Comparison of ENCODE assay signal across 9 mouse cellular contexts in the genomic region with DNA sequence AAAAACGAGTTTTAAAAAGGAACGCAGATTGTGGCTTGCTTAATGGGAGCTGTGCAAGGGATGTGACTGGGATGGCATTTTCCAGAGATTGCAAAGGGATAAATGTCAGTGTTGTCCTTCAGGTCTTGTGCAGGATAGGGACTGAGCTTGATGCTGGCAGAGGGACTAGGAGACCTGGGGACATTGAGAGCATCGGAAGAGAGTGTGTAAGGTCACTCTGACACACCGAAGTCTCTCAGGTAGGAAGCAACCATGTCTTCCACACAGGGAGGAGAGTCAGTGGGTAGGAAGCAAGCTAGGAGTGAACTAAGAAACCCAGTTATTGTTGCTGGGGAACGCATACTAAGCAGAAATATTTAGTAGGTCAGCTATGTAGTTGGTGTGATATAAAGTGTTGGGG. TPM values are rescaled to one million over a fixed set of nuclear protein-coding genes. Genes with fewer than 3 reads are reported as not detected.
A peak's percentile ranks its signal among the peaks of the same experiment; 100 is the strongest.
DNase-seq lines count a peak whose midpoint lies in the region; ATAC-seq lines count a peak whose summit lies in the region.
"Had no signal": no experiment of that assay in that cellular context is flagged by ENCODE, and none has a peak within 500 bp of the region (broad histone marks: within the 10 kb centered on the region; RNA-seq: fewer than 3 reads in every experiment).

No protein-coding gene starts in this region.

- no peaks in the 10 kb centered on the region for H3K36me3 ChIP-seq in kidney, embryonic 15.5 days
- no peaks in the 10 kb centered on the region for H3K36me3 ChIP-seq in embryonic facial prominence, embryonic 13.5 days
- H3K36me3 ChIP-seq in hindbrain, embryonic 16.5 days (ENCODE audit: control insufficient read depth, insufficient read depth, low read length): no peaks in the 10 kb centered on the region
- no peaks in the 10 kb centered on the region for H3K36me3 ChIP-seq in midbrain, embryonic 13.5 days

- no peak overlapping the region for H3K27ac ChIP-seq in kidney, embryonic 15.5 days
- no peak overlapping the region for H3K27ac ChIP-seq in embryonic facial prominence, embryonic 13.5 days
- no peak overlapping the region for H3K27ac ChIP-seq in hindbrain, embryonic 16.5 days (ENCODE audit: low read depth, low read length)
- H3K27ac ChIP-seq in midbrain, embryonic 13.5 days: no peak overlapping the region

- peaks cover 8% of the 10 kb centered on the region; the same call in 1 of the 2 replicates for H3K27me3 ChIP-seq in kidney, embryonic 15.5 days
- peaks cover 3% of the 10 kb centered on the region; the same call in 1 of the 2 replicates for H3K27me3 ChIP-seq in embryonic facial prominence, embryonic 13.5 days
- H3K27me3 ChIP-seq in hindbrain, embryonic 16.5 days (replicated peaks; ENCODE audit: control insufficient read depth, insufficient read depth, low read length): no peaks in the 10 kb centered on the region; the same call in 1 of the 2 replicates
- H3K27me3 ChIP-seq in midbrain, embryonic 13.5 days: peaks cover 4% of the 10 kb centered on the region; the same call in 1 of the 2 replicates

- 21% methylated on average over 5 of the region's 5 CpGs for WGBS in kidney, embryonic 15.5 days
- 16% methylated on average over 5 of the region's 5 CpGs for WGBS in embryonic facial prominence, embryonic 13.5 days
- WGBS in hindbrain, embryonic 16.5 days: 23% methylated on average over 5 of the region's 5 CpGs
- 24% methylated on average over 5 of the region's 5 CpGs for WGBS in midbrain, embryonic 13.5 days

- H3K4me1 ChIP-seq in kidney, embryonic 15.5 days: peaks cover 7% of the 10 kb centered on the region; the same call in 1 of the 2 replicates
- H3K4me1 ChIP-seq in embryonic facial prominence, embryonic 13.5 days: peaks cover 6% of the 10 kb centered on the region; the same call in 1 of the 2 replicates
- peaks cover 8% of the 10 kb centered on the region for H3K4me1 ChIP-seq in hindbrain, embryonic 16.5 days (ENCODE audit: control insufficient read depth, insufficient read depth, low read depth, low read length)
- peaks cover 9% of the 10 kb centered on the region for H3K4me1 ChIP-seq in midbrain, embryonic 13.5 days (replicated peaks)

- H3K9ac ChIP-seq in kidney, embryonic 15.5 days: no peak overlapping the region
- 0 out of 2 replicates have a peak overlapping the region, but pooled peaks have one; percentile 22 for H3K9ac ChIP-seq in embryonic facial prominence, embryonic 13.5 days
- H3K9ac ChIP-seq in hindbrain, embryonic 16.5 days (ENCODE audit: low read depth, low read length): peak overlapping the region; percentile 43; the same call in 1 of the 2 replicates
- H3K9ac ChIP-seq in midbrain, embryonic 13.5 days (replicated peaks): no peak overlapping the region

- no peak for ATAC-seq in kidney, embryonic 15.5 days (replicated peaks; ENCODE audit: low FRiP score)
- 0 out of 2 replicates have a peak, but pooled peaks have one; percentile 48 for ATAC-seq in embryonic facial prominence, embryonic 13.5 days (ENCODE audit: insufficient number of reproducible peaks, insufficient read depth, low FRiP score, low TSS enrichment, low read depth)
- peak; percentile 56; the same call in 1 of the 2 replicates for ATAC-seq in hindbrain, embryonic 16.5 days
- ATAC-seq in midbrain, embryonic 13.5 days: 0 out of 2 replicates have a peak, but pooled peaks have one; percentile 43
- ATAC-seq in megakaryocyte-erythroid progenitor cell, adult 5-6 weeks (replicated peaks; ENCODE audit: low FRiP score, low TSS enrichment, poor library complexity, severe bottlenecking): no peak

- peak overlapping the region; percentile 43 for H3K4me3 ChIP-seq in kidney, embryonic 15.5 days (replicated peaks)
- H3K4me3 ChIP-seq in embryonic facial prominence, embryonic 13.5 days: peak overlapping the region; percentile 35
- H3K4me3 ChIP-seq in hindbrain, embryonic 16.5 days (ENCODE audit: low read length): peak overlapping the region; percentile 33
- H3K4me3 ChIP-seq in midbrain, embryonic 13.5 days (replicated peaks): peak overlapping the region; percentile 37

- no peak for DNase-seq in kidney, postnatal 36 days
- no peak for DNase-seq in spleen, adult 12 weeks (ENCODE audit: low spot score)
- no peak for DNase-seq in spleen, postnatal 14 days (ENCODE audit: low spot score in 2 of 2)

- H3K4me2 ChIP-seq in kidney, embryonic 15.5 days: peak overlapping the region; percentile 68
- peak overlapping the region; percentile 64 for H3K4me2 ChIP-seq in embryonic facial prominence, embryonic 13.5 days
- H3K4me2 ChIP-seq in hindbrain, embryonic 16.5 days (ENCODE audit: low read length): peak overlapping the region; percentile 58
- peak overlapping the region; percentile 58 for H3K4me2 ChIP-seq in midbrain, embryonic 13.5 days (replicated peaks)

- no peaks in the 10 kb centered on the region for H3K9me3 ChIP-seq in kidney, embryonic 15.5 days (replicated peaks)
- H3K9me3 ChIP-seq in embryonic facial prominence, embryonic 13.5 days: no peaks in the 10 kb centered on the region
- no peaks in the 10 kb centered on the region for H3K9me3 ChIP-seq in hindbrain, embryonic 16.5 days (ENCODE audit: control insufficient read depth, low read length)
- no peaks in the 10 kb centered on the region for H3K9me3 ChIP-seq in midbrain, embryonic 13.5 days

RNA-seq across cellular contexts. Expression of a gene that starts 8.3 kb away (rescaled TPM):
- polyA plus RNA-seq in kidney, embryonic 15.5 days (2015; fragmentation: Nextera tagmentation; extraction: Ambion mirVana): not detected in 2 replicates
- polyA plus RNA-seq in embryonic facial prominence, embryonic 13.5 days (2015; fragmentation: Nextera tagmentation; extraction: Ambion mirVana): not detected in 2 replicates
- polyA plus RNA-seq in hindbrain, embryonic 16.5 days (2015; fragmentation: Nextera tagmentation; extraction: Ambion mirVana): 0.30 TPM in 1 of 2 replicates, not detected in the other
- not detected in 2 replicates for polyA plus RNA-seq in midbrain, embryonic 13.5 days (2015; fragmentation: Nextera tagmentation; extraction: Ambion mirVana)
- total RNA-seq in megakaryocyte-erythroid progenitor cell, adult 5-6 weeks (2014; fragmentation: Nextera tagmentation): not detected in 2 replicates
- total RNA-seq in megakaryocyte-erythroid progenitor cell, adult 5-6 weeks (2017): not detected in 2 replicates
- total RNA-seq: gastrocnemius, adult 8-10 months had no signal

RNA-seq across cellular contexts. Expression of a gene that starts 32.4 kb away (rescaled TPM):
- polyA plus RNA-seq in kidney, embryonic 15.5 days (2015; fragmentation: Nextera tagmentation; extraction: Ambion mirVana): 7.0 and 7.6 TPM in 2 replicates
- 7.4 and 7.6 TPM in 2 replicates for polyA plus RNA-seq in embryonic facial prominence, embryonic 13.5 days (2015; fragmentation: Nextera tagmentation; extraction: Ambion mirVana)
- polyA plus RNA-seq in hindbrain, embryonic 16.5 days (2015; fragmentation: Nextera tagmentation; extraction: Ambion mirVana): 2.9 and 3.2 TPM in 2 replicates
- polyA plus RNA-seq in midbrain, embryonic 13.5 days (2015; fragmentation: Nextera tagmentation; extraction: Ambion mirVana): 5.5 TPM in 2 replicates
- 18.9 and 21.8 TPM in 2 replicates for total RNA-seq in megakaryocyte-erythroid progenitor cell, adult 5-6 weeks (2014; fragmentation: Nextera tagmentation)
- total RNA-seq in megakaryocyte-erythroid progenitor cell, adult 5-6 weeks (2017): 9.9 and 17.1 TPM in 2 replicates

Comparison
In these comparisons a context has a peak if more than half of its experiments do, and no peak if none do; other contexts are left out.
1. ATAC-seq: peak in embryonic facial prominence, embryonic 13.5 days (single experiment), hindbrain, embryonic 16.5 days (single experiment) and midbrain, embryonic 13.5 days (single experiment); none in kidney, embryonic 15.5 days (single experiment) and megakaryocyte-erythroid progenitor cell, adult 5-6 weeks (single experiment).
2. H3K9ac ChIP-seq: peak in embryonic facial prominence, embryonic 13.5 days (single experiment) and hindbrain, embryonic 16.5 days (single experiment); none in kidney, embryonic 15.5 days (single experiment) and midbrain, embryonic 13.5 days (single experiment).
3. Peak in every context shown above with its lines, with median percentiles within 50 percentile points of each other: H3K4me2 ChIP-seq and H3K4me3 ChIP-seq.